Mouse (Mus musculus) myocyte (in vitro differentiated cells): ENCODE measurements around the gene Tnfsf18.

Experiments used
- CEBPB ChIP-seq: IDR thresholded peaks from 2 replicates; pipeline ENCODE4 v1.6.1; 2011; ENCODE audit warnings: mild to moderate bottlenecking, moderate library complexity; ENCODE audit not compliant: poor library complexity, insufficient read depth, severe bottlenecking
- POLR2A ChIP-seq: IDR thresholded peaks from one replicate; pipeline ENCODE4 v1.6.1; 2011; ENCODE audit warnings: low read depth, mild to moderate bottlenecking, control low read depth, moderate library complexity; ENCODE audit not compliant: insufficient read length
- TCF12 ChIP-seq: IDR thresholded peaks from one replicate; pipeline ENCODE4 v1.6.1; 2011; ENCODE audit warnings: mild to moderate bottlenecking, control low read depth; ENCODE audit not compliant: poor library complexity, insufficient read depth, severe bottlenecking
- TCF3 ChIP-seq: IDR thresholded peaks from one replicate; pipeline ENCODE4 v1.6.1; 2011; ENCODE audit warnings: low read depth, control low read depth; ENCODE audit not compliant: insufficient read length

DNA sequence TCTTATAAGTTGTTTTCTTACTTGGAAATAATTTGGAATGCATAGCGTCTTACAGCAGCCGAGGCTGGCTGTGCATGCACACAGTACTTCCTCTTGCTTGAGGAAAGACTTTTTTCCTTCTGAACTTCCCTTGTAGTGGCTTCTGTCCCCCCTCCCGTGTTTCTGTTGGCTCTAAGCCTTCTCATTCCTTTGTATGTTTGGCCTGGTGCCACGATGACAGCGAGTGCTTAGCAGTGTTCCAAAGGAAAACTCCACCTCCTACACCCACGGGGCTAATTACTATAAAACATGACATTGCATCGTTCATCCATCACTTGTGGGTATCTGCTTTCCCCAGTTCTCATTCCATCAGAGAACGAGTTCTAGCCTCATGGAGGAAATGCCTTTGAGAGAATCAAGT is at the start of gene Tnfsf18:
- TF ChIP-seq POLR2A (no peak), TCF12 (no peak), TCF3 (no peak), CEBPB (no peak)
